Mouse (Mus musculus) heart, postnatal 0 days (tissue): Measurements from ENCODE around the gene St6galnac4. TPM values are rescaled to one million over a fixed set of nuclear protein-coding genes. Genes with fewer than 3 reads are reported as not detected.

Source experiments
- ATAC-seq: fragments of 200-750 bp; cut with Nextera tagmentation; 2 replicates; pipeline ENCODE4 v1.8.0; 2017; ENCODE audit warnings: low read depth, moderate number of reproducible peaks, moderate library complexity; ENCODE audit not compliant: insufficient read depth
- DNase-seq: peaks from one replicate; pipeline ENCODE4 v3.0.0-alpha.2; 2016; ENCODE audit warnings: low spot score
- H3K27ac ChIP-seq: fragments of 300-500 bp; sonication (generic); 2 replicates; pipeline ENCODE4 v1.5.1; 2014; ENCODE audit warnings: low read depth, mild to moderate bottlenecking
- H3K27me3 ChIP-seq: fragments of 300-500 bp; sonication (generic); 2 replicates; pipeline ENCODE4 v1.6.1; 2014; ENCODE audit warnings: low read length, mixed read lengths; ENCODE audit not compliant: control insufficient read depth, insufficient read depth
- H3K36me3 ChIP-seq: fragments of 300-500 bp; sonication (generic); replicated peaks from 2 replicates; pipeline ENCODE4 v1.6.1; 2014; ENCODE audit warnings: low read length, mixed read lengths; ENCODE audit not compliant: control insufficient read depth, insufficient read depth
- H3K4me1 ChIP-seq: fragments of 300-500 bp; sonication (generic); 2 replicates; pipeline ENCODE4 v1.6.1; 2014; ENCODE audit warnings: antibody characterized with exemption; ENCODE audit not compliant: control insufficient read depth, insufficient read depth
- H3K4me2 ChIP-seq: fragments of 300-500 bp; sonication (generic); 2 replicates; pipeline ENCODE4 v1.6.1; 2014; ENCODE audit warnings: low read depth, mild to moderate bottlenecking, low read length, moderate library complexity
- H3K4me3 ChIP-seq: fragments of 300-500 bp; sonication (generic); 2 replicates; pipeline ENCODE4 v1.5.1; 2014; ENCODE audit warnings: low read depth, low read length
- H3K9ac ChIP-seq: fragments of 300-500 bp; sonication (generic); replicated peaks from 2 replicates; pipeline ENCODE4 v1.6.1; 2014; ENCODE audit warnings: low read depth, low read length, mixed read lengths
- H3K9me3 ChIP-seq: fragments of 300-500 bp; sonication (generic); replicated peaks from 2 replicates; pipeline ENCODE4 v1.6.1; 2016; ENCODE audit warnings: low read length; ENCODE audit not compliant: control insufficient read depth
- CTCF ChIP-seq: IDR thresholded peaks from 2 replicates; pipeline ENCODE4 v1.5.1; 2016; ENCODE audit warnings: antibody characterized with exemption, control low read depth, low read depth
- EP300 ChIP-seq: IDR thresholded peaks from 2 replicates; pipeline ENCODE4 v1.6.1; 2016; ENCODE audit warnings: antibody characterized with exemption, low read depth
- WGBS: fragments of 180-500 bp; shearing (Covaris S2); extraction: QIAGEN DNeasy Blood & Tissue Kit; methylation state at CpG from one replicate; pipeline ENCODE4 v1.1.7; 2014; 5-methylcytosine and 5-hydroxymethylcytosine counted together
- polyA plus RNA-seq: library from polyadenylated mRNA; unstranded; fragments of >200 nt; fragmentation: Nextera tagmentation; extraction: Ambion mirVana; gene quantifications from 2 replicates; pipeline ENCODE4 v1.2.1, GENCODE M21; 2015
- total RNA-seq: library from RNA; depleted of rRNA; stranded (reverse); fragments of >200 nt; gene quantifications from 2 replicates; pipeline ENCODE4 v1.2.3, GENCODE M21; 2014; ENCODE audit warnings: low replicate concordance

Gene St6galnac4
- total and polyA plus RNA-seq, 2 experiments from 2014 or later: 25.5 to 25.7 TPM

DNA sequence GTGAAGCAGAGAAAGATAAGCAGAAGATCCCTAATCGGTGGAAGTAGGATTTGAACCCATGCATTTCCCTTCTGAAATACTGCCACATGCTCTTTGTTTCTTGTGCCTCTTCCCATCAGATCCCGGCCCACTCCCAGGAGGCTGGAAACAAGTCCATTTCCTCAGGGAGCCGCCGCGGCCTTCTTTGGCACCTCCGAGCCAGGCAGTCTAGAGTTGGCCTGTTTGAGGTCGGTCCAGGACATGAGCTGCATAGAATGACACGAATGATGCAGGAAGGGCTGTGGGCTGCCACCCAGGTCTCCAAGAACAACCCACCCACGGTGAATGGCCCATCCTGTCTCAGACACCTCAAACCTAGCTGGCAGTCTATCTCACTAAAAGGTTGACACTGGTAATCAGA lies 10.4 kb upstream of the St6galnac4 start:
- Histone ChIP-seq H3K36me3 (peaks cover 15% of the 10 kb centered on the region; the same call in 1 of the 2 replicates), H3K4me3 (no peak overlapping the region), H3K27ac (no peak overlapping the region), H3K4me1 (peaks cover 7% of the 10 kb centered on the region; the same call in 1 of the 2 replicates), H3K9me3 (no peaks in the 10 kb centered on the region), H3K27me3 (peaks cover 19% of the 10 kb centered on the region), H3K9ac (no peak overlapping the region), H3K4me2 (no peak overlapping the region)
- no peak for TF ChIP-seq EP300
- no peak for TF ChIP-seq CTCF
- no peak for DNase-seq
- ATAC-seq: no peak
- 83% methylated on average over 9 of the region's 9 CpGs for WGBS

DNA sequence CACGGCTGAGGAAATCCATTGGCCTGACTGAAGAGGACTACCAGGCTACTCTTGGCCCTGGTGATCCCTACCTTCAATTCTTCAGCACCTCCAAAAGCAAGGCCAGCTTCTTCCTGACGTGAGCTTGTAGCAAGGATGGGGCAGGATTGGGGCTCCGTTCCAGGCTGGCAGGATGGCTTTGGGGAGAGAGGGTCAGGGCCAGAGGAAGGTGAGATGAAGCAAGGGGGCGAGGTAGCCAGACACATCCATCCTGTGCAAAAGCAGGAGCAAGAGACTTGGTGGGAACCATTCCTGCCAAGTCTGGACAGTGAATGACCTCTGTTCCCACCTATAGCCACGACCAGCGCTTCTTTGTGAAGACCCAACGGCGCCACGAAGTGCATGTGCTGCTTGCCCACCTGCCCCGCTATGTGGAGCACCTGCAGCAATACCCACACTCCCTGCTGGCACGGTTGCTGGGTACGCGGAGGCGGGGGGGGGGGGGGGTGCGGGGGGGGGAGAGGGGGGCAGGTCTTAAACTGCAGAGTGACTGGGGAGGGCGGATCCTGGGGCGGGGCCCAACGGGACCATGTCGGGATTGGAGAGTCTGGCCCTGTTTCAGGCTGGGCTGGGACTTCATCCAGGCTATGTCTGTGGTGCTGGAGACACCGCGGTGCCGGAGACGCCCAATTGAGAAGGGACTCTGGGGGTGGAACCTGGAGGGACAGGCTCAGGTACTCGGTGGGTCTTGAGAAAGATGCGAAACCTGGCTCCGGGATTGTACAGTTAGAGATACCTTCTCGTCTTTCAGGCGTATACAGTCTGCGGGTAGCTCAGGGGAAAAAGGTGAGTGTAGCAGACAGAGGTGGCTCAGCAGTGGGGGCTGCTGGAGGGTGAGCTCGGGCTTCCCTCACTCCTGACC lies 8.5 kb upstream of the St6galnac4 start:
- ATAC-seq (no peak), DNase-seq (no peak)
- no peaks in the 10 kb centered on the region for H3K9me3 ChIP-seq
- H3K27me3 ChIP-seq: peaks cover 19% of the 10 kb centered on the region
- H3K4me2 ChIP-seq: no peak overlapping the region
- no peak for TF ChIP-seq EP300
- no peak for TF ChIP-seq CTCF
- no peak overlapping the region for H3K27ac ChIP-seq
- H3K9ac ChIP-seq: no peak overlapping the region
- H3K36me3 ChIP-seq: peaks cover 3% of the 10 kb centered on the region; the same call in 1 of the 2 replicates
- WGBS: 40% methylated on average over 23 of the region's 30 CpGs
- no peak overlapping the region for H3K4me3 ChIP-seq
- H3K4me1 ChIP-seq: 0 out of 2 replicates have a peak, but pooled peaks cover 5% of the 10 kb centered on the region

- H3K27me3 ChIP-seq: peaks cover 11% of the 10 kb centered on the region; the same call in 1 of the 2 replicates
- H3K4me1 ChIP-seq: peaks cover 2% of the 10 kb centered on the region; the same call in 1 of the 2 replicates
- H3K9ac ChIP-seq: no peak overlapping the region
- no peaks in the 10 kb centered on the region for H3K9me3 ChIP-seq
- H3K4me2 ChIP-seq: peak overlapping the region; percentile 24; the same call in 1 of the 2 replicates
- ATAC-seq (no peak), DNase-seq (no peak)
- no peak overlapping the region for H3K27ac ChIP-seq
- no peak overlapping the region for H3K4me3 ChIP-seq
- TF ChIP-seq EP300 (no peak), CTCF (no peak; the same call in 1 of the 2 replicates)
- 44% methylated on average over 19 of the region's 19 CpGs for WGBS
- no peaks in the 10 kb centered on the region for H3K36me3 ChIP-seq
Observed at GRCm38 (mm10) chr2:32581450-32582095, 5.3 kb upstream of the St6galnac4 start.

DNA sequence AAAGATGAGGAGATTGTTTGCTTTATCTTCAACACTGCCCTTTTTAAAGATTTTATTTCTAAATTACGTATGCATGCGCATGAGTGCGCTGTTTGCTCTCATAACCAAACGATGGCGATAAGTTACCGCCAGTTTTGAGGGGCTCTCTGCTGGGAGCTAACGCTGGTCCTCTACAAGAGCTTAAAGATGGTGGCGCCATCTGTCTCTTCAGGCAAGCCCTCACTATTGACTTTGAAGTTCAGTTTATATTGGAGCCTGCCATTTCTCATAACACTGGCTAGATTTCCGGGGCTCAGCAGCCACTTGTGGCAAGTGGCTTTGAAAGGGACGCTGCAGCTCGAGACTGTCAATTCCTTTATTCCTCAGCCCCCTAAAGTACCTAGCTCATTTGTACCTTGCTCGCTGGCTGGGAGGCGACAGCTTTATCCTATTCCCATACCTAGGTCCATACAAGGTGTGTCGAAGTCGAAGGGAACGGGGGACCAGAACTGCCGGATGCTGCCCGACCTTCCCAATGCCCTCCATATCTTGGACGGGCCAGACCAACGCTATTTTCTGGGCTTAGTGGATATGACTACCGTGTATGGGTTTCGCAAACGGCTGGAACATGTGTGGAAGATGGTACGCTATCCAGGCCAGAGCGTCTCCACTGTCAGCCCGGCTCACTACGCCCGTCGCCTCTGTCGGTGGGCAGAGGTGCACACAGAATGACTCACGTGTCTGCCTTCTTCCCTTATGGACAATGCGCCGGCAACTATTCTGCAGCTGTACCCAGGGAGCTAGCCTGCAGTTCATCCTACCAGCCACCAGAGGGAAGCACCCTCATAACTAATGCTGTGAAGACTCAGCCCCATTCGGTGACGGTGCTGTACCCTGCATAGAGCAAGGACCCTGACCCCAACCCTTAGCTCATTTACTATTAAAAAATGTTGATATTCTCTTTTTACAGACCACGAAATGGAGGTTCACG lies 3.8 kb upstream of the St6galnac4 start:
- Histone ChIP-seq H3K27ac (no peak overlapping the region), H3K4me2 (peak overlapping the region; percentile 45), H3K4me1 (peaks cover 6% of the 10 kb centered on the region), H3K36me3 (no peaks in the 10 kb centered on the region), H3K4me3 (peak overlapping the region; percentile 5; the same call in 1 of the 2 replicates), H3K9ac (no peak overlapping the region), H3K9me3 (no peaks in the 10 kb centered on the region), H3K27me3 (peaks cover 11% of the 10 kb centered on the region; the same call in 1 of the 2 replicates)
- WGBS: 13% methylated on average over 37 of the region's 37 CpGs
- ATAC-seq (peak; percentile 67), DNase-seq (peak; percentile 92)
- TF ChIP-seq EP300 (no peak), CTCF (peak; percentile 96)
